Mouse (Mus musculus): ENCODE data around the gene Zfp433.
"Not testable (repeated sequence)": the region's sequence is repeated elsewhere in the genome, so short reads cannot be mapped to it uniquely, and the experiment has no call there.

Zfp433 gene

GRCm38 (mm10) chr10:81704531-81705301 lies at the start of gene Zfp433:
TSS of gene Zfp433 (plus strand) at chr10:81704825.
- not testable (repeated sequence) for DNase-seq (ENCODE audit: low spot score in 2 of 2)

GRCm38 (mm10) chr10:81655178-81655577 lies 49.4 kb upstream of the Zfp433 start:
- DNase-seq (ENCODE audit: low spot score in 2 of 2), result no peak

GRCm38 (mm10) chr10:81656174-81656573 lies 48.5 kb upstream of the Zfp433 start:
- no peak for DNase-seq (ENCODE audit: low spot score in 2 of 2)

GRCm38 (mm10) chr10:81687114-81687513 lies 17.5 kb upstream of the Zfp433 start:
- DNase-seq (ENCODE audit: low spot score in 2 of 2), result not testable (repeated sequence)

GRCm38 (mm10) chr10:81770506-81771403 lies 66.1 kb downstream of the Zfp433 start, which contains the start of gene Gm3055:
TSS of gene Gm3055 (minus strand) at chr10:81771161.
- DNase-seq (ENCODE audit: low spot score in 2 of 2), result not testable (repeated sequence)

GRCm38 (mm10) chr10:81771404-81771777 lies 66.8 kb downstream of the Zfp433 start:
- not testable (repeated sequence) for DNase-seq (ENCODE audit: low spot score in 2 of 2)

All from frontal cortex, postnatal 14 days (tissue).